Comparison of ENCODE assay signal across 30 mouse cellular contexts in genomic region chr1:93323973-93324372, GRCm38 (mm10). TPM values are rescaled to one million over a fixed set of nuclear protein-coding genes. Genes with fewer than 3 reads are reported as not detected.
"Had no signal": no experiment of that assay in that cellular context is flagged by ENCODE, and none has a peak within 500 bp of the region (broad histone marks: within the 10 kb centered on the region; RNA-seq: fewer than 3 reads in every experiment).

No protein-coding gene starts in this region.

- H3K9ac ChIP-seq: heart, embryonic 12.5 days; hindbrain, embryonic 12.5 days; hindbrain, embryonic 14.5 days; intestine, embryonic 15.5 days; limb, embryonic 12.5 days; liver, embryonic 12.5 days; liver, embryonic 14.5 days had no signal

- H3K27me3 ChIP-seq: heart, embryonic 12.5 days; hindbrain, embryonic 12.5 days; intestine, embryonic 15.5 days; limb, embryonic 12.5 days; liver, embryonic 12.5 days had no signal

- H3K4me2 ChIP-seq: heart, embryonic 12.5 days; hindbrain, embryonic 12.5 days; hindbrain, embryonic 14.5 days; intestine, embryonic 15.5 days; limb, embryonic 12.5 days; liver, embryonic 12.5 days had no signal

- H3K4me1 ChIP-seq: heart, embryonic 10.5 days; heart, embryonic 12.5 days; hindbrain, embryonic 10.5 days; hindbrain, embryonic 12.5 days; intestine, embryonic 15.5 days; limb, embryonic 10.5 days; limb, embryonic 12.5 days had no signal

- H3K9me3 ChIP-seq: heart, embryonic 10.5 days; heart, embryonic 12.5 days; hindbrain, embryonic 10.5 days; hindbrain, embryonic 12.5 days; intestine, embryonic 15.5 days; limb, embryonic 10.5 days; limb, embryonic 12.5 days; liver, embryonic 12.5 days had no signal

- DNase-seq: gastrocnemius, postnatal 14 days; gastrocnemius, postnatal 36 days; heart, adult 18-20 months; heart, postnatal 10 days; heart, postnatal 4 days; kidney, adult 18-20 months; kidney, adult 8-10 months; kidney, postnatal 10 days; kidney, postnatal 25 days; kidney, postnatal 4 days; liver had no signal

- H3K4me3 ChIP-seq: heart, embryonic 10.5 days; heart, embryonic 12.5 days; hindbrain, embryonic 10.5 days; hindbrain, embryonic 12.5 days; intestine, embryonic 15.5 days; layer of hippocampus, adult 2 months; left cerebral cortex, adult 2 months; limb, embryonic 10.5 days; limb, embryonic 12.5 days; liver, embryonic 12.5 days had no signal

- ATAC-seq: hindbrain, embryonic 16.5 days; inflammation-experienced regulatory T-cells, adult 6 months; intestine, embryonic 15.5 days; intestine, postnatal 0 days; liver, embryonic 12.5 days had no signal

- H3K27ac ChIP-seq: heart, embryonic 10.5 days; hindbrain, embryonic 10.5 days; hindbrain, embryonic 12.5 days; hindbrain, embryonic 14.5 days; intestine, embryonic 15.5 days; layer of hippocampus, adult 2 months; left cerebral cortex, adult 2 months; limb, embryonic 10.5 days; limb, embryonic 12.5 days; liver, embryonic 12.5 days; liver, embryonic 14.5 days had no signal

RNA-seq across cellular contexts. Expression of gene Ano7, which starts 49.8 kb away (rescaled TPM):
- total RNA-seq: gastrocnemius, adult 18-20 months; gastrocnemius, adult 8-10 months; gastrocnemius, postnatal 14 days; gastrocnemius, postnatal 36 days; heart, adult 18-20 months; heart, adult 8-10 months; heart, postnatal 10 days; heart, postnatal 25 days; heart, postnatal 4 days; layer of hippocampus, adult 2 months had no signal
